Mouse (Mus musculus) hindbrain, embryonic 16.5 days (tissue): ENCODE data around the gene Lhpp. TPM values are rescaled to one million over a fixed set of nuclear protein-coding genes. Genes with fewer than 3 reads are reported as not detected.

Experiments used
- ATAC-seq: fragments of 200-750 bp; cut with Nextera tagmentation; 2 replicates; pipeline ENCODE4 v1.8.0; 2017; ENCODE audit warnings: moderate TSS enrichment, moderate library complexity
- H3K27ac ChIP-seq: fragments of 300-500 bp; sonication (generic); 2 replicates; pipeline ENCODE4 v1.5.1; 2014; ENCODE audit warnings: low read depth, mild to moderate bottlenecking, control low read depth, low read length, moderate library complexity
- H3K27me3 ChIP-seq: fragments of 300-500 bp; sonication (generic); replicated peaks from 2 replicates; pipeline ENCODE4 v1.6.1; 2014; ENCODE audit warnings: low read length; ENCODE audit not compliant: control insufficient read depth, insufficient read depth
- H3K36me3 ChIP-seq: fragments of 300-500 bp; sonication (generic); 2 replicates; pipeline ENCODE4 v1.6.1; 2014; ENCODE audit warnings: mild to moderate bottlenecking, low read length, moderate library complexity, mixed read lengths; ENCODE audit not compliant: control insufficient read depth, insufficient read depth
- H3K4me1 ChIP-seq: fragments of 300-500 bp; sonication (generic); 2 replicates; pipeline ENCODE4 v1.6.1; 2014; ENCODE audit warnings: low read depth, low read length; ENCODE audit not compliant: control insufficient read depth, insufficient read depth
- H3K4me2 ChIP-seq: fragments of 300-500 bp; sonication (generic); 2 replicates; pipeline ENCODE4 v1.6.1; 2014; ENCODE audit warnings: mild to moderate bottlenecking, low read length, control low read depth, moderate library complexity
- H3K4me3 ChIP-seq: fragments of 300-500 bp; sonication (generic); 2 replicates; pipeline ENCODE4 v1.5.1; 2014; ENCODE audit warnings: mild to moderate bottlenecking, low read length, control low read depth, moderate library complexity
- H3K9ac ChIP-seq: fragments of 300-500 bp; sonication (generic); 2 replicates; pipeline ENCODE4 v1.6.1; 2014; ENCODE audit warnings: low read depth, mild to moderate bottlenecking, control low read depth, low read length, moderate library complexity
- H3K9me3 ChIP-seq: fragments of 300-500 bp; sonication (generic); 2 replicates; pipeline ENCODE4 v1.6.1; 2014; ENCODE audit warnings: mild to moderate bottlenecking, low read length, moderate library complexity; ENCODE audit not compliant: control insufficient read depth
- WGBS: fragments of 180-500 bp; shearing (Covaris S2); extraction: QIAGEN DNeasy Blood & Tissue Kit; methylation state at CpG from one replicate; pipeline ENCODE4 v1.1.7; 2014; 5-methylcytosine and 5-hydroxymethylcytosine counted together
- polyA plus RNA-seq: library from polyadenylated mRNA; unstranded; fragments of >200 nt; fragmentation: Nextera tagmentation; extraction: Ambion mirVana; gene quantifications from 2 replicates; pipeline ENCODE4 v1.2.1, GENCODE M21; 2015

Gene Lhpp
- polyA plus RNA-seq, 1 experiment from 2014 or later, result 56.2 TPM

- Histone ChIP-seq H3K9me3 (no peaks in the 10 kb centered on the region), H3K9ac (no peak overlapping the region), H3K4me1 (peaks cover 4% of the 10 kb centered on the region; the same call in 1 of the 2 replicates), H3K4me2 (no peak overlapping the region), H3K4me3 (no peak overlapping the region), H3K27ac (no peak overlapping the region), H3K27me3 (no peaks in the 10 kb centered on the region), H3K36me3 (no peaks in the 10 kb centered on the region)
- ATAC-seq, result no peak
- 89% methylated on average over 14 of the region's 14 CpGs for WGBS
These were observed 80.5 kb downstream of the Lhpp start for GRCm38 (mm10) chr7:132690716-132691472.

GRCm38 (mm10) chr7:132692719-132693118, 82.3 kb downstream of the Lhpp start:
- no peaks in the 10 kb centered on the region for H3K9me3 ChIP-seq
- no peak overlapping the region for H3K9ac ChIP-seq
- H3K27me3 ChIP-seq, result no peaks in the 10 kb centered on the region
- WGBS, result 65% methylated on average over 9 of the region's 9 CpGs
- H3K4me2 ChIP-seq, result no peak overlapping the region
- no peak overlapping the region for H3K4me3 ChIP-seq
- ATAC-seq, result peak; percentile 83
- no peaks in the 10 kb centered on the region for H3K36me3 ChIP-seq
- peaks cover 4% of the 10 kb centered on the region; the same call in 1 of the 2 replicates for H3K4me1 ChIP-seq
- H3K27ac ChIP-seq, result no peak overlapping the region

GRCm38 (mm10) chr7:132693561-132693960, 83.1 kb downstream of the Lhpp start:
- WGBS, result 92% methylated on average over 2 of the region's 2 CpGs
- H3K4me2 ChIP-seq, result no peak overlapping the region
- no peaks in the 10 kb centered on the region for H3K36me3 ChIP-seq
- peaks cover under 1% of the 10 kb centered on the region; the same call in 1 of the 2 replicates for H3K4me1 ChIP-seq
- H3K9me3 ChIP-seq, result no peaks in the 10 kb centered on the region
- no peak overlapping the region for H3K4me3 ChIP-seq
- no peak for ATAC-seq
- no peak overlapping the region for H3K27ac ChIP-seq
- H3K9ac ChIP-seq, result no peak overlapping the region
- no peaks in the 10 kb centered on the region for H3K27me3 ChIP-seq

- Histone ChIP-seq H3K36me3 (no peaks in the 10 kb centered on the region), H3K27ac (no peak overlapping the region), H3K9ac (no peak overlapping the region), H3K4me2 (no peak overlapping the region), H3K9me3 (no peaks in the 10 kb centered on the region), H3K27me3 (no peaks in the 10 kb centered on the region), H3K4me3 (no peak overlapping the region), H3K4me1 (no peaks in the 10 kb centered on the region)
- no peak for ATAC-seq
- WGBS, result 70% methylated on average over 8 of the region's 8 CpGs
These were observed 86.9 kb downstream of the Lhpp start for GRCm38 (mm10) chr7:132697258-132697796.

GRCm38 (mm10) chr7:132698737-132699136, 88.3 kb downstream of the Lhpp start:
- no peak overlapping the region for H3K4me2 ChIP-seq
- 88% methylated on average over 4 of the region's 4 CpGs for WGBS
- no peaks in the 10 kb centered on the region for H3K27me3 ChIP-seq
- no peaks in the 10 kb centered on the region for H3K36me3 ChIP-seq
- no peak for ATAC-seq
- H3K4me3 ChIP-seq, result no peak overlapping the region
- no peak overlapping the region for H3K27ac ChIP-seq
- no peaks in the 10 kb centered on the region for H3K9me3 ChIP-seq
- H3K9ac ChIP-seq, result no peak overlapping the region
- no peaks in the 10 kb centered on the region for H3K4me1 ChIP-seq

- Histone ChIP-seq H3K4me2 (no peak overlapping the region), H3K36me3 (no peaks in the 10 kb centered on the region), H3K9ac (no peak overlapping the region), H3K27me3 (no peaks in the 10 kb centered on the region), H3K9me3 (no peaks in the 10 kb centered on the region), H3K27ac (no peak overlapping the region), H3K4me1 (no peaks in the 10 kb centered on the region), H3K4me3 (no peak overlapping the region)
- ATAC-seq, result no peak
- WGBS, result 76% methylated on average over 4 of the region's 4 CpGs
These were observed 88.7 kb downstream of the Lhpp start for GRCm38 (mm10) chr7:132699165-132699564.

- Histone ChIP-seq H3K27me3 (no peaks in the 10 kb centered on the region), H3K4me3 (no peak overlapping the region), H3K4me1 (no peaks in the 10 kb centered on the region), H3K27ac (no peak overlapping the region), H3K9me3 (no peaks in the 10 kb centered on the region), H3K9ac (no peak overlapping the region), H3K4me2 (no peak overlapping the region), H3K36me3 (no peaks in the 10 kb centered on the region)
- no peak for ATAC-seq
These were observed 89.2 kb downstream of the Lhpp start for GRCm38 (mm10) chr7:132699639-132700038.

GRCm38 (mm10) chr7:132700107-132700506, 89.7 kb downstream of the Lhpp start:
- no peaks in the 10 kb centered on the region for H3K9me3 ChIP-seq
- no peak overlapping the region for H3K27ac ChIP-seq
- no peak overlapping the region for H3K4me3 ChIP-seq
- WGBS, result 84% methylated on average over 4 of the region's 4 CpGs
- ATAC-seq, result no peak
- no peaks in the 10 kb centered on the region for H3K27me3 ChIP-seq
- H3K9ac ChIP-seq, result no peak overlapping the region
- no peaks in the 10 kb centered on the region for H3K36me3 ChIP-seq
- H3K4me1 ChIP-seq, result no peaks in the 10 kb centered on the region
- H3K4me2 ChIP-seq, result no peak overlapping the region

- Histone ChIP-seq H3K27me3 (no peaks in the 10 kb centered on the region), H3K27ac (no peak overlapping the region), H3K4me2 (no peak overlapping the region), H3K9me3 (no peaks in the 10 kb centered on the region), H3K4me3 (no peak overlapping the region), H3K9ac (no peak overlapping the region), H3K36me3 (no peaks in the 10 kb centered on the region), H3K4me1 (no peaks in the 10 kb centered on the region)
- 83% methylated on average over 3 of the region's 3 CpGs for WGBS
- no peak for ATAC-seq
These were observed 91.0 kb downstream of the Lhpp start for GRCm38 (mm10) chr7:132701412-132701811.
